ENCODE assay signal across 13 mouse cellular contexts in the genomic region with DNA sequence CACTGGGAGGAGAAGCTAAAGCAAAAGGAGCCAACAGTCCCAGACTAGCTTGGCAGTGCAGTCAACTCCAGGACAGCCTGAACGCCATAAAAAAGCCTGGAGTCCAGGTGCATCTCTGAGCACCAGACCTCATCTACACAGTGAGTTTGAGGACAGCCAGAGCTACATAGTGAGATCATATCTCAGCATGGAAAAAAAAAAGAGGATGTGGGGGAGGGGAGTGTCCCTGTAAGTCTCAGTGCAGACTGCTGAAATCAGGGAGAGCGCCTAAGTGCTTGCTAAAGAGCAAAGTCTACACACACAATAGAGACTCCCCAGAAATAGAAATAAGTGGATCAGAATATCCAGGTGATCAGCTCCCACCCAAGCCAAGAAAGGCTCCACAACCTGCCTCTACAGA. TPM values are rescaled to one million over a fixed set of nuclear protein-coding genes. Genes with fewer than 3 reads are reported as not detected.
DNase-seq lines count a peak whose midpoint lies in the region; ATAC-seq lines count a peak whose summit lies in the region.
"Had no signal": no experiment of that assay in that cellular context is flagged by ENCODE, and none has a peak within 500 bp of the region (broad histone marks: within the 10 kb centered on the region; RNA-seq: fewer than 3 reads in every experiment).

No protein-coding gene starts in this region.

- no peak overlapping the region for H3K4me2 ChIP-seq in heart, embryonic 16.5 days (ENCODE audit: low read depth, low read length)
- H3K4me2 ChIP-seq in embryonic facial prominence, embryonic 15.5 days (replicated peaks) = no peak overlapping the region
- H3K4me2 ChIP-seq: liver, embryonic 11.5 days; midbrain, embryonic 12.5 days; neural tube, embryonic 13.5 days had no signal

- peak overlapping the region; percentile 96 for H3K27ac ChIP-seq in heart, embryonic 16.5 days (ENCODE audit: low read length)
- H3K27ac ChIP-seq in embryonic facial prominence, embryonic 15.5 days (replicated peaks) = peak overlapping the region; percentile 44; the same call in 1 of the 2 replicates
- H3K27ac ChIP-seq: midbrain, embryonic 12.5 days; neural tube, embryonic 13.5 days had no signal

- DNase-seq in heart, adult 11 months = no peak
- peak; percentile 32 for DNase-seq in thymus, postnatal 0 days (ENCODE audit: low spot score)
- no peak for DNase-seq in thymus, postnatal 4 days
- DNase-seq in naive thymus-derived CD4-positive, alpha-beta T cell, adult 2 months (ENCODE audit: low read depth) = peak; percentile 12
- no peak for DNase-seq in right cerebral cortex, adult 2 months (ENCODE audit: low spot score in 2 of 2)
- no peak for DNase-seq in left cerebral cortex, postnatal 4 days
- DNase-seq: cerebellum, postnatal 25 days had no signal

- H3K9me3 ChIP-seq in heart, embryonic 16.5 days (replicated peaks; ENCODE audit: control insufficient read depth, low read length) = no peaks in the 10 kb centered on the region
- H3K9me3 ChIP-seq in embryonic facial prominence, embryonic 15.5 days (replicated peaks) = no peaks in the 10 kb centered on the region
- H3K9me3 ChIP-seq: midbrain, embryonic 12.5 days; neural tube, embryonic 13.5 days had no signal

- H3K36me3 ChIP-seq in heart, embryonic 16.5 days (ENCODE audit: control insufficient read depth, insufficient read depth) = peaks cover 3% of the 10 kb centered on the region; the same call in 1 of the 2 replicates
- no peaks in the 10 kb centered on the region for H3K36me3 ChIP-seq in embryonic facial prominence, embryonic 15.5 days
- H3K36me3 ChIP-seq: midbrain, embryonic 12.5 days; neural tube, embryonic 13.5 days had no signal

- H3K4me1 ChIP-seq in heart, embryonic 16.5 days (ENCODE audit: control insufficient read depth, insufficient read depth, low read length) = peaks cover 80% of the 10 kb centered on the region
- peaks cover 57% of the 10 kb centered on the region for H3K4me1 ChIP-seq in embryonic facial prominence, embryonic 15.5 days

- peak overlapping the region; percentile 18; the same call in 1 of the 2 replicates for H3K9ac ChIP-seq in heart, embryonic 16.5 days (ENCODE audit: low read length)
- H3K9ac ChIP-seq in embryonic facial prominence, embryonic 15.5 days = no peak overlapping the region
- H3K9ac ChIP-seq: midbrain, embryonic 12.5 days; neural tube, embryonic 13.5 days had no signal

- ATAC-seq in heart, embryonic 16.5 days (replicated peaks; ENCODE audit: extremely low read depth, insufficient read depth, low FRiP score) = no peak
- no peak for ATAC-seq in embryonic facial prominence, embryonic 15.5 days (ENCODE audit: insufficient number of reproducible peaks, low FRiP score, low TSS enrichment, low read depth)
- ATAC-seq: activated CD4-positive, CD25-positive, alpha-beta regulatory T cell, adult 4 months had no signal

- WGBS in heart, embryonic 16.5 days = 39% methylated on average over 2 of the region's 2 CpGs
- WGBS in embryonic facial prominence, embryonic 15.5 days = 61% methylated on average over 2 of the region's 2 CpGs

- no peaks in the 10 kb centered on the region for H3K27me3 ChIP-seq in heart, embryonic 16.5 days (ENCODE audit: control insufficient read depth, insufficient read depth, low read length)
- H3K27me3 ChIP-seq in embryonic facial prominence, embryonic 15.5 days = no peaks in the 10 kb centered on the region
- H3K27me3 ChIP-seq: midbrain, embryonic 12.5 days; neural tube, embryonic 13.5 days had no signal

- intact Hi-C loops in left cerebral cortex, postnatal 4 days (cut with DNase I) = no loop called here

- H3K4me3 ChIP-seq in heart, embryonic 16.5 days (ENCODE audit: low read length) = no peak overlapping the region
- H3K4me3 ChIP-seq in embryonic facial prominence, embryonic 15.5 days (replicated peaks) = no peak overlapping the region
- H3K4me3 ChIP-seq: midbrain, embryonic 12.5 days; neural tube, embryonic 13.5 days had no signal

RNA-seq across cellular contexts. Expression of a gene that starts 37.1 kb away (rescaled TPM):
- 22.5 and 24.2 TPM in 2 replicates for polyA plus RNA-seq in heart, embryonic 16.5 days (2015; fragmentation: Nextera tagmentation; extraction: Ambion mirVana)
- polyA plus RNA-seq in thymus, postnatal 0 days (2015; fragmentation: Nextera tagmentation; extraction: Ambion mirVana) = 9.5 and 9.6 TPM in 2 replicates
- 8.0 and 8.8 TPM in 2 replicates for polyA plus RNA-seq in embryonic facial prominence, embryonic 15.5 days (2015; fragmentation: Nextera tagmentation; extraction: Ambion mirVana)
- 1 to 10 TPM; 6.0 to 6.4 TPM for total RNA-seq in left cerebral cortex, postnatal 4 days (2021)

Comparison
In these comparisons a context has a peak if more than half of its experiments do, and no peak if none do; other contexts are left out.
1. DNase-seq: peak in thymus, postnatal 0 days (single experiment) and naive thymus-derived CD4-positive, alpha-beta T cell, adult 2 months (single experiment); none in heart, adult 11 months (single experiment), thymus, postnatal 4 days (single experiment), right cerebral cortex, adult 2 months (0 of 2) and left cerebral cortex, postnatal 4 days (single experiment).